Mouse (Mus musculus): ENCODE measurements around the gene Gna15. TPM values are rescaled to one million over a fixed set of nuclear protein-coding genes. Genes with fewer than 3 reads are reported as not detected.

Gene Gna15
- total RNA-seq, 2 experiments from 2014 or later: 1.1 to 1.8 TPM

- no peak for DNase-seq (ENCODE audit: low spot score in 2 of 2)
Observed at GRCm38 (mm10) chr10:81470454-81470853, 53.6 kb downstream of the Gna15 start.

GRCm38 (mm10) chr10:81469253-81469652 lies 54.8 kb downstream of the Gna15 start:
- peak in 1 of 2 experiments; percentile 15 for DNase-seq (ENCODE audit: low spot score in 2 of 2)

- peak in 1 of 2 experiments; percentile 13 for DNase-seq (ENCODE audit: low spot score in 2 of 2)
Observed at GRCm38 (mm10) chr10:81467670-81468235, 56.3 kb downstream of the Gna15 start.

GRCm38 (mm10) chr10:81466881-81467280 lies 57.1 kb downstream of the Gna15 start:
- no peak for DNase-seq (ENCODE audit: low spot score in 2 of 2)

GRCm38 (mm10) chr10:81466066-81466465 lies 58.0 kb downstream of the Gna15 start:
- peak in 1 of 2 experiments; percentile 14 for DNase-seq (ENCODE audit: low spot score in 2 of 2)

- no peak for DNase-seq (ENCODE audit: low spot score in 2 of 2)
Observed at GRCm38 (mm10) chr10:81465265-81465645, 58.8 kb downstream of the Gna15 start.

- peak in 1 of 2 experiments; percentile 46 for DNase-seq (ENCODE audit: low spot score in 2 of 2)
Observed at GRCm38 (mm10) chr10:81464405-81465264, 59.4 kb downstream of the Gna15 start.

GRCm38 (mm10) chr10:81463531-81463930 lies 60.5 kb downstream of the Gna15 start:
- DNase-seq (ENCODE audit: low spot score in 2 of 2): no peak

- DNase-seq (ENCODE audit: low spot score in 2 of 2): no peak
Observed at GRCm38 (mm10) chr10:81462917-81463316, 61.1 kb downstream of the Gna15 start.

- no peak for DNase-seq (ENCODE audit: low spot score in 2 of 2)
Observed at GRCm38 (mm10) chr10:81462415-81462804, 61.6 kb downstream of the Gna15 start.

GRCm38 (mm10) chr10:81461673-81462414 lies 62.2 kb downstream of the Gna15 start:
- no peak for DNase-seq (ENCODE audit: low spot score in 2 of 2)

GRCm38 (mm10) chr10:81460951-81461350 lies 63.1 kb downstream of the Gna15 start:
- no peak for DNase-seq (ENCODE audit: low spot score in 2 of 2)

- DNase-seq (ENCODE audit: low spot score in 2 of 2): no peak
Observed at GRCm38 (mm10) chr10:81460471-81460870, 63.6 kb downstream of the Gna15 start.

GRCm38 (mm10) chr10:81459399-81459798 lies 64.6 kb downstream of the Gna15 start:
- no peak for DNase-seq (ENCODE audit: low spot score in 2 of 2)

GRCm38 (mm10) chr10:81458267-81458666 lies 65.8 kb downstream of the Gna15 start:
- no peak for DNase-seq (ENCODE audit: low spot score in 2 of 2)

GRCm38 (mm10) chr10:81457624-81458023 lies 66.4 kb downstream of the Gna15 start:
- no peak for DNase-seq (ENCODE audit: low spot score in 2 of 2)

- no peak for DNase-seq (ENCODE audit: low spot score in 2 of 2)
Observed at GRCm38 (mm10) chr10:81456983-81457563, 67.0 kb downstream of the Gna15 start.

GRCm38 (mm10) chr10:81455181-81455895 lies 68.7 kb downstream of the Gna15 start, which contains the start of gene Nfic:
Gene Nfic (minus strand): TSS chr10:81455635.
- DNase-seq (ENCODE audit: low spot score in 2 of 2): no peak

GRCm38 (mm10) chr10:81454106-81454505 lies 69.9 kb downstream of the Gna15 start:
- DNase-seq (ENCODE audit: low spot score in 2 of 2): no peak

- no peak for DNase-seq (ENCODE audit: low spot score in 2 of 2)
Observed at GRCm38 (mm10) chr10:81452947-81453288, 71.1 kb downstream of the Gna15 start.

All from gastrocnemius, postnatal 4 days (tissue).